Mouse (Mus musculus): ENCODE measurements around the gene Rcc1l.

GRCm38 (mm10) chr5:134175696-134176095 lies 878 bp downstream of the Rcc1l start:
- TF ChIP-seq MYOG (IDR thresholded peaks at IDR 0.05; ENCODE audit: control insufficient read depth in 1 of 3, insufficient read depth in 1 of 3, insufficient read length in 2 of 3, low read depth in 2 of 3) (no peak), E2F4 (IDR thresholded peaks at IDR 0.05; ENCODE audit: insufficient read depth) (no peak), TCF12 (IDR thresholded peaks at IDR 0.05; ENCODE audit: insufficient read depth, poor library complexity, severe bottlenecking) (no peak), POLR2AphosphoS2 (IDR thresholded peaks at IDR 0.05; ENCODE audit: insufficient read length, low read depth) (no peak), MAX (IDR thresholded peaks at IDR 0.05; ENCODE audit: low read depth) (no peak), MYOD1 (IDR thresholded peaks at IDR 0.05; ENCODE audit: control insufficient read depth in 1 of 3, insufficient read length in 2 of 3, low read depth in 2 of 3) (no peak), POLR2A (IDR thresholded peaks at IDR 0.05; ENCODE audit: insufficient read length, low read depth) (no peak), TCF3 (IDR thresholded peaks at IDR 0.05; ENCODE audit: insufficient read length, low read depth) (no peak), CEBPB (IDR thresholded peaks at IDR 0.05; ENCODE audit: insufficient read depth, poor library complexity, severe bottlenecking) (no peak), USF1 (IDR thresholded peaks at IDR 0.05; ENCODE audit: low read depth) (no peak)
